Mouse (Mus musculus) left cerebral cortex, postnatal 36 days (tissue): Measurements from ENCODE around the gene Aldh16a1. TPM values are rescaled to one million over a fixed set of nuclear protein-coding genes. Genes with fewer than 3 reads are reported as not detected.
A peak's percentile ranks its signal among the peaks of the same experiment; 100 is the strongest.
"Not testable (repeated sequence)": the region's sequence is repeated elsewhere in the genome, so short reads cannot be mapped to it uniquely, and the experiment has no call there.

Source experiments
- DNase-seq, 2 experiments: peaks; one replicate each; pipeline ENCODE4 v3.0.0; 2021 to 2022; ENCODE audit warnings: low spot score in 2 of 2, mixed read lengths in 1 of 2
- intact Hi-C: fragments of 180-260 bp; cut with DNase I; formaldehyde crosslinking; loops from one replicate; pipeline ENCODE4 v1.15.1; 2025
- total RNA-seq, 2 experiments: library from RNA; stranded (reverse); gene quantifications; 2 replicates each; pipeline ENCODE4 v1.2.3; 2021

The Aldh16a1 gene
- total RNA-seq, 2 experiments from 2014 or later = 12.2 to 21.5 TPM

- intact Hi-C loops = no loop called here
- no peak for DNase-seq
Observed at GRCm38 (mm10) chr7:45181540-45181939, 27.2 kb upstream of the Aldh16a1 start.

DNA sequence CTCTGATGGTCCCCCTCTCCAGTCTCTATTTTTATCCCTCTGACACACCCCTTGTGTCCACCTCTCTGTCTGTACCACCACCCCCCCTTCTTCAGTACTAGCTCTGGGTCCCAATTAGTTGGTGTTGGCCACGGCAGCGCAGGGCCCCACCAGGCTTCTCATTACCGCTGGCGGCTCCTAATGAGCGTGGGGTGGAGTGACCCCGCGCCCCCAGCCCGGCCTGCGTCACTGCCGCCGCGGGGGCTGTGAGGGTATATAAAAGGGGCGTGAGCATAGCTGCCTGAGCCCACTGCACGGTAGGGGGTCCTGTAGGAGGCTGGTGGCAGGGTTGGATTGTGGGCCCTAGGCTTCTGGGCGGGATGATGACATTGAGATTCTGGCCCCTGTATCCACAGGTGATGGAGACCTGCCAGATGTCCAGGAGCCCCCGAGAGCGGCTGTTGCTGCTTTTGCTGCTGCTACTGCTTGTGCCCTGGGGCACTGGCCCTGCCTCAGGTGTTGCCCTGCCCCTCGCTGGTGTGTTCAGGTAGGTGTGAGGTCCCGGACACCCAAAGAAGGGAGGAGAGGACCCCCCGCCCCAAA is 26.6 kb upstream of the Aldh16a1 start, which contains the start of gene Pth2:
Gene Pth2 (plus strand): TSS at position 100 of the 582 bp plus-strand sequence.
- no peak for DNase-seq
- intact Hi-C loops = no loop called here

- intact Hi-C loops = no loop called here
- DNase-seq = no peak
Observed at GRCm38 (mm10) chr7:45179469-45179868, 25.1 kb upstream of the Aldh16a1 start, which contains the start of gene Gfy. Gene Gfy, minus strand, starts transcription at chr7:45179569.

DNA sequence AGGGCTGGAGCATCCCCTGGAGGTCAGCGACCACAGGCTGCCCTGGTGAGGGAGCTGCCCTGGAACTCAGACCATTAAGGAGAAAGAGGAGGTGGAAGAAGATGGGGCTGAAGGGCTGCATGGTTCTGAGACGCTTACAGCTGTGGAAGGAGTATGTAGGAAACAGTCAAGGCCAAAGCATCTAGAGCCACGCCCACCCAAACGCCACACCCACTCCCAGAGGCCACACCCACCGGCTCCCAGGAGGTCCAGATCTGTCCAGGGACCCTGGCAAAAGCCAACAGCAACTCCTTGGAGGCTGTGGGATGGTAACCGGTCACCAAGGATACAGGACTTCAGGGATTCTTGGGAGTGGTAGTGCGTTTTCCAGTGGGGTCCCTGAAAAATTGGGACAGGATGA is 24.2 kb upstream of the Aldh16a1 start:
- intact Hi-C loops = no loop called here
- DNase-seq = no peak

DNA sequence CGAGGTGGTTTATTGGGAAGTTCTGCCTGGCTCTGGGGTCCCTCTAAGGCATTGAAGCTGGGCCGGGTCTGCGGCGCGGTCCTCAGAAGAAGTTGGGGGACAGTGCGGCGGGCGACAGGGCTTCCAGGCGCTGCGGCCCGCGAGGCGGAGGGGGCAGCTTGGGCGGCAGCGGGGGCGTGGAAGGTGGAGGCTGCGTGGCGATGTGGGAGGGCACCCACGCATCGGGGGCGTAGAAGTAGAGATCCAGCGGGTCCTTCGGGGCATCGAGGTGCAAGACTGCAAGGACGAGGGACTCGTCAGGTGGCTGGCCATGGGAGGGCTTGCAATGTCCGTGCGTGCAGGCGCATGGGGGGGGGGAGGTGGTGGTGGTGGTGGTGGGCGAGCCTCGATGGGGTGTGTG is 22.0 kb upstream of the Aldh16a1 start:
- intact Hi-C loops = no loop called here
- peak in 1 of 2 experiments; percentile 43 for DNase-seq

GRCm38 (mm10) chr7:45175929-45176328 is 21.5 kb upstream of the Aldh16a1 start:
- peak in 1 of 2 experiments; percentile 19 for DNase-seq
- intact Hi-C loops = no loop called here

GRCm38 (mm10) chr7:45175398-45175797 is 21.0 kb upstream of the Aldh16a1 start:
- DNase-seq = no peak
- intact Hi-C loops = no loop called here

- peak in 1 of 2 experiments; percentile 38 for DNase-seq
- intact Hi-C loops = no loop called here
Observed at GRCm38 (mm10) chr7:45174567-45175280, 20.3 kb upstream of the Aldh16a1 start.

GRCm38 (mm10) chr7:45173772-45174171 is 19.4 kb upstream of the Aldh16a1 start:
- DNase-seq, intact Hi-C loops: not testable (repeated sequence)

DNA sequence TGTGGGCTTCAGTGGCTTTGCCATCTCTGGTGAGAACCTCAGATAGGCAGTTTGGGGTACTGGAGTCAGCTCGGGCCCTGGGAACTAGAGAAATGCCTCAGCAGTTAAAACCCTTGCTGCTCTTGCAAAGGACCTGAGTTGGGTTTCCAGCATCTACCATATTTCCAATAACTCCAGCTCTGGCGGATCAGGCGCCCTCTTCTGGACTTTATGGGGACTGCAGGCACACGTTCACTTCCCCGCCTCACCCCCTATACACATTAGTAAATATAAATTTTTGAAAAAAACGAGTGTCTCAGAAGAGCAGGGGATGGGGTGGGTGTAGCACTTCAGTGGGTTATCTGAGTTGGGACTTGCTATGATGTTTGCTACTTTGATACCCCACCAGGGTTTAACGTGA is 18.6 kb upstream of the Aldh16a1 start:
- DNase-seq = peak in 1 of 2 experiments; percentile 27

DNA sequence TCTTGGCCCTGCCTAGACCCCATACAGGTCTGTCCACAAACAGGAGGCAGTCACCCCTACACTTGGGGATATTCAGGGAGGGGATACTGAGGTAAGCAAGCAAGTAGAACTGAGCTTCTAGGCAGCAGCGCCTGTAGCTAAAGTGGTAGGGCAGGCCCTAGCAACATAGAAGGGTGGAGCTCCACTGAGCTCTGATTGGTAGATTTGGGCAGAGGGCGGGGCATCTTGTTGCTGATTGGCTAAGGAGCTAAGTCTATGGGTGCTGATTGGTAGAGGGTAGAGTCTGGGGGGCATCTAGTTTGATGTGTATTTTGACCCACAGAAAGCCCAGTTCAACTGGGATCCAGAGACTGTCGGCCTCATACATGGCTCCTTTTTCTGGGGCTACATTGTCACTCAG is 15.1 kb upstream of the Aldh16a1 start:
- intact Hi-C loops = no loop called here

More for the DNA sequence above, 18.6 kb upstream of the Aldh16a1 start:
- intact Hi-C loops = no loop called here

DNA sequence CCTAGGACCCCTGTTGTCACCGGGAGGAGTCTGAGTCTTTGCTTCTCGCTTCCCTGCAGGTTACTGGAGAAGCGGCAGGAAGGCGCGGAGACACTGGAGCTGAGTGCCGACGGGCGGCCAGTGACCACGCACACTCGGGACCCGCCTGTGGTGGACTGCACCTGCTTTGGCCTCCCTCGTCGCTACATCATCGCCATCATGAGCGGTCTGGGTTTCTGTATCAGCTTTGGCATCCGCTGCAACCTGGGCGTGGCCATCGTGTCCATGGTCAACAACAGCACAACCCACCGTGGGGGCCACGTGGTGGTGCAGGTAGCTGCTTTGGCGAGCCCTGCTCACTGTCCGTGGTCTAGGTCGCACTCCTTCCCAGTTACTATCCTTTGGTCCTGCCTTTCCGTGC is 14.3 kb upstream of the Aldh16a1 start:
- intact Hi-C loops = no loop called here
- DNase-seq = peak in 1 of 2 experiments; percentile 23

More for the DNA sequence above, 15.1 kb upstream of the Aldh16a1 start:
- DNase-seq = peak in 1 of 2 experiments; percentile 40

DNA sequence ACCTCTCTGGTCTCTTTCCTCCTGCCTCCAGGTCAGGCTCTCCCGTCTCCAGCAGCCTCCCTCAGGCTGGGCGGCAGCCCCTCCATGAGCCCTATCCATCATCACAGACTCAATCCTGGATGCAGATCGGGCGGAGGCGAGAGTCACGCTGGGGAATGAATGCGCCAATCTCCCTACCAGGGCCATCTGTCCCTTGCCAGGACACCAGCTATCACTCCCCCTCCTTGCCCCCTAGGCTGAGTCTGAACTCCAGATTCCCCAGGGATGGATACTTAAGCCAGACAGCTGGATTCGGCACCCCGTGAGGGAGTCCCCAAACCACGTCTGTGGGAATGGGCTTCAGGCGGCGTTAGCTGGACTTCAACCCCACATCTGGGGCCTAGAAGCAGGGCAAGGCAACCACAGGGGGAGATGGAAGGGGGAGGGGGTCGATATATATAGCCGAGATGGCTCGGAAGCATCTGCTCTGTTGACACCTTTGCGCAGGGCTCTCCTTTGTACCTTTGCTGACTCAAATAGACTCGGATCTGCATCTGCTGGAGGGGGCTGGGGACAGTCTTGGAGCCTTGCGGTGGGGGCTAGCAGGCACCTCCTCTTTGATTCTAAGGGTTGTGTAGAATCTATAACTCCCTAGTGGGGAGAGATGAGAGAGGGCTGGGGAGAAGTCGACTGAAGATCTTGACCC is 13.5 kb upstream of the Aldh16a1 start:
- intact Hi-C loops = loop anchor here (2.0 kb wide), 1 partner anchor 65 kb away; no protein-coding TSS in a partner anchor
- peak; percentile 61 to 74 for DNase-seq

GRCm38 (mm10) chr7:45166950-45167401 is 12.6 kb upstream of the Aldh16a1 start:
- peak; percentile 61 to 78 for DNase-seq
- intact Hi-C loops = loop anchor here (2.0 kb wide), 1 partner anchor 66 kb away; no protein-coding TSS in a partner anchor

GRCm38 (mm10) chr7:45165701-45166100 is 11.3 kb upstream of the Aldh16a1 start:
- no peak for DNase-seq
- intact Hi-C loops = loop anchor here (2.0 kb wide), 1 partner anchor 67 kb away; no protein-coding TSS in a partner anchor

- intact Hi-C loops = no loop called here
- DNase-seq = peak in 1 of 2 experiments; percentile 28
Observed at GRCm38 (mm10) chr7:45164833-45165232, 10.4 kb upstream of the Aldh16a1 start.

- DNase-seq = peak; percentile 58 to 79
- intact Hi-C loops = loop anchor here (2.0 kb wide), 2 partner anchors 33 to 135 kb away; no protein-coding TSS in a partner anchor
Observed at GRCm38 (mm10) chr7:45163735-45164490, 9.5 kb upstream of the Aldh16a1 start, which contains the start of gene Slc17a7. Gene Slc17a7, plus strand, starts transcription at chr7:45163949.

DNA sequence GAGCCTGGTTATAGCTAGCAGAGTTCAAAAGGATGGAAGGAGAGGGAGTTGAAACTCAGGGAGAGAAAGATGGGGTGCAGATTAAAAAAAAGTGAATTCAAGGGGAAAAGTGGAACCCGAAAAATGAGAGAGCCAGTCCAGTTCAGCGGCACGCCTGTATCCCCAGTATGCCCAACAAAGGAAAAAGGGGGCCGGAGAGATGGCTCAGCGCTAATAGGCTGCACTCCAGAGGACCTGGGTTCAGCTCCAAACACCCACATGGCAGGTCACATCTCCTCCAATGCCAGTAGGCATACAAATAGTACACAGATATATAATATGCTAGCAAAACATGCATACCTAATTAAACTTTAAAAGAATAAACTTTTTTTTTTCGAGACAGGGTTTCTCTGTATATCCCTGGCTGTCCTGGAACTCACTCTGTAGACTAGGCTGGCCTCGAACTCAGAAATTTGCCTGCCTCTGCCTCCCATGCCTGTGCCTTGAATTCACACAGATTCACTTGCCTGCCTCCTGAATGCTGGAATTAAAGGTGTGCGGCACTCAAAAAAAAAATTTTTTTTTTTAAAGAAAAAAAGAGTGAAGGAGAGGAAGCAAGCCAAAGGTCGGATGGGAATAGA is 8.7 kb upstream of the Aldh16a1 start:
- DNase-seq = no peak
- intact Hi-C loops = loop anchor here (2.0 kb wide), 2 partner anchors 34 to 136 kb away; no protein-coding TSS in a partner anchor

GRCm38 (mm10) chr7:45162551-45162950 is 8.2 kb upstream of the Aldh16a1 start:
- no peak for DNase-seq
- intact Hi-C loops = loop anchor here (2.0 kb wide), 2 partner anchors 34 to 136 kb away; no protein-coding TSS in a partner anchor
